Mouse (Mus musculus) kidney, adult 8-10 months (tissue): ENCODE measurements around the gene 2610001J05Rik.

Experiments
- DNase-seq, 2 experiments: peaks; one replicate each; pipeline ENCODE4 v3.0.0; 2022

Gene 2610001J05Rik

GRCm38 (mm10) chr6:13835720-13836665 lies 35.3 kb downstream of the 2610001J05Rik start:
- no peak for DNase-seq

- no peak for DNase-seq
Measured at GRCm38 (mm10) chr6:13832770-13833169, 38.5 kb downstream of the 2610001J05Rik start.

GRCm38 (mm10) chr6:13828877-13829276 lies 42.4 kb downstream of the 2610001J05Rik start:
- no peak for DNase-seq
